Mouse (Mus musculus): ENCODE data around the gene Polk. TPM values are rescaled to one million over a fixed set of nuclear protein-coding genes. Genes with fewer than 3 reads are reported as not detected.

Polk gene
- 11.5 and 15.2 TPM in 2 replicates for total RNA-seq (2014; fragmentation: Nextera tagmentation)
- 9.9 and 13.3 TPM in 2 replicates for total RNA-seq (2017)

DNA sequence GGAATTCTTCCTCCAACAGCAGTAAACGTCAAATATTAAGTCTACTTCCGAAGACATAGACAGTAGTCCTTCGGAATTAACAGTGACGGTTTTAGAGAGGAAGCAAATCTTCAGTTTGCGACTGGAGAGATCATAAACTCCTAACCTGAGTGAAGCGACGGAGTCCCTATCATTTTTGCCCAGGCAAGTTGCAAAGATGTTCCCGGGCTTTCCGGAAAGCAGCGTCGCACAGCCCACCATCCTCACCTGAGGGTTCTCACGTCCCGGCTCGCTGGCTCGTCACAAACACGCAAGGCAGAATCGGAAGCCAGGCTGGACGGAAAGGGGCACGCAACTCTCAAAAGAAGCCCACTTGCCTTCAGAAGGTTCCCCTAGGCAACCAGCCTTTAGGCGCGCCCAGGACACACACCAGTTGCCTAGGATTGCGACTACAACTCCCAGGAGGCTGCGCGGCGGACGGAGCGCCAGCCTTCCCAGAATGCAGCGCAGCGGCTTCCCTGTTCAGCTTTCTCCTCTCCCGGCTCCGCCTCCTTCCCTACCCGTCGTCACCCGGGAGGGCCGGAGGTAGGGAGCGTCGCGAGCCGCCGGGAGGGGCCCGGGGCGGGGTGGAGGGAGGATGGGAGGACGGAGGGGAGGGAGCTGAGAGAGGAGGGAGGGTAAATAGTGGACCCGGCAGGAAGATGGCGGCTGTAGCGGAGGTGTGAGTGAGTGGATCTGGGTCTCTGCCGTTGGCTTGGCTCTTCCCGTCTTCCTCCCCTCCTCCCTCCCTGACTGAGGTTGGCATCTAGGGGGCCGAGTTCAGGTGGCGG, at the start of gene Polk, which contains the start of gene Col4a3bp:
TSS of gene Polk (minus strand) at position 499 of the 809 bp plus-strand sequence.
TSS of gene Col4a3bp (plus strand) at position 538 of the 809 bp plus-strand sequence.
- peak; percentile 92 for ATAC-seq (replicated peaks; ENCODE audit: poor library complexity, severe bottlenecking)

DNA sequence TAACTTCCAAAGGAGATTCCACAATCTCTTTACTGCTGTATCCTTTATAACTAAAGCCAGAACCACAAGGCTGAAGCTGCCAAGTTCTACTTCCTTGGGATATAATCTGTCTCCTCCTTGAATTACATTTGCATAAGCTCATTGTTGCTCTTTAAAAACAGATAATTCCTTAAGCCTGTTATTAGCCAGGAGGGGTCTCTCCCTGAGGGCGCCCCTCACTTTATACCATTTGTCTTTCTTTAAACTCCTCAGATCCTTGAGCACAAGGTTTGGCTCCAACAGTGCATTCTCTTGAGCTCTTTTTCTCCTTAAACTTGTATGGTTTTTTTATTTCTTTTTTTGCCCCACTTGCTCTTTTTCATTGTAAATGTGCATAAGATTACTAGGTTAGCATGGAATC, 46.3 kb upstream of the Polk start:
- no peak for ATAC-seq (replicated peaks; ENCODE audit: poor library complexity, severe bottlenecking)

DNA sequence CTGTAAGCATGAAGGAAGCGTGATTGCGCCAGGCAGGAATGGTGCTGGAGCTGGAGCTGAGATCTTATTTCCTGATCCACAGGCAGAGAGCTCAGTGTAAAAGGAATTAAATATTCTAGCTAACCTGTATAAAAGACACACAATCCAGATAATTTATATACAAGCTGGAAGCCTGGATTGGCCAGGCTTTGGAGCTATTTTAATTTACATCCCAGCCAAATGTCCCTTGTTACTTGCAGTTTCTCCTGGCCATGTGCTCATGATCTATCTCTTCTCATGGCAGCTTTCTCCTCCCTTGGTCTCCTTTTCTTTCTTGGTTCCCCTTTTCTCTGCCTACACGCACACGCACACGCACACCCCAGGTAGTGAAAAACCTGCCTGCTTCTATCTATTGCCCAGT, 44.2 kb upstream of the Polk start:
- no peak for ATAC-seq (replicated peaks; ENCODE audit: poor library complexity, severe bottlenecking)

DNA sequence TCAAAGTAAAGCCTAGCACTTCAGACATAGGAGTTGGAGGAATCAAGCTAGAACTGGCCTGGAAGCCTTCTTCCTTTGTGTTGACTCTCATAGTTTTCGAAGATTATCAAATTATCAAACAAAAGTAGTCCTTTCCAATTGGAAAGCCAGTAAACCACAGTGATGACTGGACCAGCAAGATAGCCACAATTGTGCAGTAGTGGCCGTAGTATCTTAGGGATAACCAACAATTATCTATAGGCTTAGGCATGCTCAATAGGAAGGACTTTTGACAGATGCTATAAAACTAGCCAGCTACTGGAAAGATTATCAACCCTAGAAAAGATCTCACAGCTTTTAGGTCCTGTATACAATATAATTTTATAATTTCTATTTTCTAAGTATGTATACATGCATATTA, 41.8 kb upstream of the Polk start:
- no peak for ATAC-seq (replicated peaks; ENCODE audit: poor library complexity, severe bottlenecking)

DNA sequence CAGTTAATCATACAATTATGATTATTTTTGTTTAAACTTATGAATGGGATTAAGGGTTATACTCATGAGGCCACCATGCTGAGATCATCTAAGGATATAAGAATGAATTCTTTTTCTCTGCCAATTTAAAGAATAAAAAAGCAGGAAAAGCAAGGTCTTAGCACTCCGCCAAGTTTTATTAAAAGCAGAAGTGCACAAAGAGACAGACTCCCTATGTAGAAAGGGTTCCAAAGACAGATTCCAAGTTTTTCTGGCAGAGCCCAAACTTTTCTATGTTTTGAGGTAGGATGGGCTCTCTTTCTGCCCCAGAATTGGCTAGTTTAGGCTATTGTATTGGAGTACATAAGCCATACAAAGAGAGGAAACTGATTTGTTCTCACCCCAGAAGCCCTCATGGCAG, 37.6 kb upstream of the Polk start:
- ATAC-seq (replicated peaks; ENCODE audit: poor library complexity, severe bottlenecking) = no peak

DNA sequence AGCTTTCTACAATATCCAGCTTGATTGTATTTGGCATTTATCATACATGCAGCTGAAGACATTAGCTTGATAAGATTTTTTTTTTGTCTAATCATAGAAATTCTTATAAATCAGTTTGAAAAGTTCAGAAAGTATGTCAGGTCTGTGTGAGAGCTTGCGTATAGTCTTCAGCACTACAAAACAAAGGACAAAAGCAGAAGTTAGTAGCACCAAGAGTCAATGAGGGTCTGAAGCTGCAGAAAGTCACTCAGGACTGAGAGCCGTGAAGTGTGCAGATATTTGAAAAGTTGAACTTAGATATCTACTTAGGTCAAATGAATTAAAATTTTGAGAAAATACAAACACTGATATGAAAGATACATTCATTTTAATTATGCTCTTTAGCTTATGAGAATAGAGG, 36.7 kb upstream of the Polk start:
- ATAC-seq (replicated peaks; ENCODE audit: poor library complexity, severe bottlenecking) = peak; percentile 52; the same call in 1 of the 2 replicates

DNA sequence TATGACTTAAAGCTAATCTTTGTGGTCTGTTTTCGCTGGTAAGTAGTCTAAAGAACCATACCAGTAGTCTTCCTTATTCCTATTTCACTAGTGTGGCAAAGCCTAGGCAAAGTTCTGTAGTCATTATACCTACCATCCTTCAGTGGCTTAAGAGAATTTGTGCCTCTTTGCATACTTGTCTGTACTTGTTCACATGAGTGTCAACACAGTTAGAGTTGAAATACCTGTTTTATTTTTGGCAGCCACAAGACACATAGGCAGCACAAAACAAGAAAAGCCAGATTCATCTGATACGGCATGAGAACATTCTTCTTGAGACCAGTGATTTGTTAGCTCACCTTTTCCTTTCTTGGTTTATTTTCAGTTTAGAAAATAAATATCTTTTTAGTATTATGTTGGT, 31.8 kb upstream of the Polk start:
- no peak for ATAC-seq (replicated peaks; ENCODE audit: poor library complexity, severe bottlenecking)

DNA sequence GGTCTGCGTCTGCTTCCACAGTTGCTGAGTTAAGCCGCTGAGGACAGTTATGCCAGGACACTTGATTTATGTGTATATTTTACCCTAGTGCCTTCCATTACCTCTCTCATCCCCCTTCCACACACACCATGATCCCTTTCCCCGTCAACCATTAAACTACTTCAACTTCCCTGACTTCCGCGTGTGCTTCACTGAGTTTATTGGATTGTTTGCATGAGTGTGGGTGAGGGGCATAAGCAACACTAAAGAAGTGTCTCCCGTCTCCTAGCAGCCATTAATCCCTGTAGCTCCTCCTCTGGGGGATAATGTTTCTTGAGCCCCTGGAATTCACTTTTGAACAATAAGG, 28.6 kb upstream of the Polk start:
- no peak for ATAC-seq (replicated peaks; ENCODE audit: poor library complexity, severe bottlenecking)

DNA sequence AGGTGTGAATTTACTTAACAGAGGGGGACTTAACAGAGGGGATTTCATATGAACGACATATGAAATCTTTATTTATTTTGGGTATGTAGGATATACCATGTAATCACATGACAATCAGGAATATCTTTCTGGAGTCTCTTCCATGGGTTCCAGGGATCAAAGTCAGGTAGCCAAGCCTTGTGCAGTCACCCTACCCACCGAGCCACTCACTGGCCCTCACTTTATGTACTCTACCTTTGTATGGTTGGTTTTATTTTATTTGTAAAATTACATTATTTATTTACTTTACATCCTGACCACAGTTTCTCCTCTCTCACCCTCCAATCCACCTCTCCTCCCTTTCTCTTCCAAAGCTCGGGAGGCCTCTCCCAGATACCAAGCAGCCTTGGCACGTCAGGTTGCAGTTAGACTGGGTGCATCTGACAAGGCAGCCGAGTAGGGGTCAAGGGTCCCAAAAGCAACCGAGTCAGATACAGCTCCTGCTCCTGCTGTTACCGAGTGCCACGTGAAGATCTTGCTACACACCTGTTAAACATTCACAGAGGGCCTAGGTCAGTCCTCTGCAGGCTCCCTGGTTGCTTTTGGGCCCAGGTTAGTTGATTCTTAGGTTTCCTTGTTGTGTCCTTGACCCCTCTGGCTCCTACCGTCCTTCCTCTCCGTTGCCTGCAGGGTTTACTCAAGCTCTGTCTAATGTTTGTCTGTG, 28.1 kb upstream of the Polk start:
- no peak for ATAC-seq (replicated peaks; ENCODE audit: poor library complexity, severe bottlenecking)

DNA sequence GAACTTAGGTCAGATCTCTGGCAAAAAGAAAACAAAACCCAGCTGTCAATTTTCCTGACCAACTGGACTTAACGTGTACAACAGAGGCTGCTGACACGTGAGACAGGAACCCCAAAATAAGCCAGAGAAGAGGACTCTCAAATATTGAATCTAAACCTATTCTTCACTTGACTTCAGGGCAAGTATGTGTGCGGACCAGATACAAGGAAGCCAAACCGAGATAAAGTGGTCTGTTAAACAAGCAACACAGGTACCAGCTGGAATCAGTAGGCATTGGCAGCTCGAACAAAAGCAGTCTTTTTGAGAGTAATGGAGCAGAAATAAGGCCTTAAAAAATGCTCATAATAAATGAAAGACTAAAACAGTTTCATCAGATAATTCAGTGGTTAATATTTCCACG, 25.6 kb upstream of the Polk start:
- no peak for ATAC-seq (replicated peaks; ENCODE audit: poor library complexity, severe bottlenecking)

DNA sequence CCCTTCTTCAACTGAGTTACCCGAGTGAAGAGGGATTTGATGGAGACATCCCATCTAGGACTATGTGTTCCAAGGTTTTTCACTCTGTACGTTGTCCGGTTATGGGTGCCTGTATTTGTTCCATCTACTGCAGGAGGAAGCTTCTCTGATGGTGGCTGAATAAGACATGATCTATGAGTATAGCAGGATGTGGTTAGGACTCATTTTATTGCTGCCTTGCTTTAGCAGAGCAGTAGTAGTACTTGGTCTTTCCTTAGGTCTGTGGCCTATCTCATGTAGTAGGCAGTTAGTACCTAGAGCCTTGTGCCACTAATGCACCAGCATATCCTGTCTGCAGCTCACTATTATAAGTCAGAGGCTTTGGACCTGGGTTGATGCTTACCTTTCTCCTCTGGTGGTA, 12.7 kb upstream of the Polk start:
- no peak for ATAC-seq (replicated peaks; ENCODE audit: poor library complexity, severe bottlenecking)

DNA sequence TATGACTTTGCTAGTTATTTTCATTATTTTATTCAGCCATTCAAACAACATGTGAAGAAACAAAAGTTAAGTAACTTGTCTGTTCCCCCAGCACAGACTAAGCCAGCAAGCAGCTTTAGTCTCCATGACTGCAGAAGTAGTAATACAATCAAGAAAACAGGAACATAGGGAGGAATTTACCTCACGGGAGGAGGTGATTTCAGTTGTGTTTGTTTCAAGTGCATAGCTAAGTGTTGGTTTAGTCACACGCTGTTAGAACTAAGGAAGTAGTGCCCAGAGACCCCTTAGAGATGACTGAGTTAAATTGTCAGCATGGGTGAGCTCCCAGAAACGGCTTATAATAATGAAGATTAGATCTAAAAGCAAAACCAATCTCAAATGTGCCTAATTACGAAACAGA, 5.6 kb upstream of the Polk start:
- ATAC-seq (replicated peaks; ENCODE audit: poor library complexity, severe bottlenecking) = peak; percentile 92

DNA sequence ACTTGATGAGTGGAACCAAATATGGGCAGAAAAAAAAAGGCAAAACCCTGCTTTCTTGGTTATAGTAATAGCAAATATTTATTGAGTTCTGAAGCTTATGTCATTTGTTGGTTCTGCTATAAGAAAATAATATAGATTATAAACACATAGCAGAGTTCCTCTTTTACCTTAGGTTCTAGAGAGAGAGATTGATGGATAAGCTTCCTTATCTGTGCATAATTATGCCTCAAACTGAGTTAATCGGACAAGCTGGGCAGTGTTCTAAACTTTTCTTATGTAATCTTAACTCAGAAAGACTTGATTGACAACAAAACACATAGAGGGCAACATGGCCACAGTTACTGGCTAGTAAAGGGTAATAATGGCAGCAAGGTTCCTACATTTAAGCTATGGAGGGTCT, 4.9 kb upstream of the Polk start:
- no peak for ATAC-seq (replicated peaks; ENCODE audit: poor library complexity, severe bottlenecking)

DNA sequence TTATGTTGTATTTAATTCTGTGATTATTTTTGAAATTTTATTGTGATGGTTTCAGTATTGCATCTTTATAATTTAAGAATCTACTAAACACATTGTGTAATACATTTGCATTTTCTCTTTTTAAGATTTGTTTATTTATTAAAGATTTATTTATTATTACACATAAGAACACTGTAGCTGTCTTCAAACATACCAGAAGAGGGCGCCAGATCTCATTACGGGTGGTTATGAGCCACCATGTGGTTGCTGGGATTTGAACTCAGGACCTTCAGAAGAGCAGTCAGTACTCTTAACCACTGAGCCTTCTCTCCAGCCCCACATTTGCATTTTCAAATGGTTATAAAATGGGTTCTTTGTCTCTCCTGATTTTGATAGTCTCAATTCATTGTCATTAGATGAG, 2.1 kb upstream of the Polk start:
- ATAC-seq (replicated peaks; ENCODE audit: poor library complexity, severe bottlenecking) = no peak

DNA sequence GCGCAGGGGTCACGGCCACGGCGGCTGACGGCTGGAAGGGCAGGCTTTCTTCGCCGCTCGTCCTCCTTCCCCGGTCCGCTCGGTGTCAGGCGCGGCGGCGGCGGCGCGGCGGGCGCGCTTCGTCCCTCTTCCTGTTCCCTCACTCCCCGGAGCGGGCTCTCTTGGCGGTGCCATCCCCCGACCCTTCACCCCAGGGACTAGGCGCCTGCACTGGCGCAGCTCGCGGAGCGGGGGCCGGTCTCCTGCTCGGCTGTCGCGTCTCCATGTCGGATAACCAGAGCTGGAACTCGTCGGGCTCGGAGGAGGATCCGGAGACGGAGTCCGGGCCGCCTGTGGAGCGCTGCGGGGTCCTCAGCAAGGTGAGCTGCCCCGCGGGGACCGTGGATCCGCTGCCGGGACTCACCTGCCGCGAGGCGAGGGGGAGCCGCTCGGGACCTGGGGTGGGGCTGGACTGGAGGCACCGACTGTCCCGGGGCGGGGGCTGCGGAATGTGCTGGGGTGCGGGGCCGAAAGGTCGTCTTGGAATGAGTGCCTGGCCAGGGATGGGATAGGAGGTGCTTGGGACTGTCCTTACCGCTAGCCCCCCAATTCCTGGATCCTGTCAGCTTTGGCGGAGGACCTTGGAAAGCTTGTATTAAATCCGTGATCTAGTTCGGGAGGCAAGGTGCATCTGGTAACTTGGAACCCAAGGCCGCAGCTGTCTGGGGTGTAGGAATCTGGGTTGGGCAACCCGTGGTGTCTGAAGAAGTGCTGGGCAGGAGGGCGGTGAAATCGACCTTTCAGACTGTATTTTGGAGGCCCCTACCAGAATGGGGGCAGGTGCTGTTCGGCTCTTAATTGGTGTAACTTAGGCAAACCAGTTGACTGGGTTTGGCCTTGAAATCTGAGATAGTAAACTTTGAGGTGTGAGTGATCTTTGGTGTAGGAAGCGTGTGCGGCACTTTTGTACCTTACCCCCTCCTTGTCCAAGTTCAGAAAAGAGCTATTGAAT, 817 bp upstream of the Polk start:
- peak; percentile 28 for ATAC-seq (replicated peaks; ENCODE audit: poor library complexity, severe bottlenecking)

DNA sequence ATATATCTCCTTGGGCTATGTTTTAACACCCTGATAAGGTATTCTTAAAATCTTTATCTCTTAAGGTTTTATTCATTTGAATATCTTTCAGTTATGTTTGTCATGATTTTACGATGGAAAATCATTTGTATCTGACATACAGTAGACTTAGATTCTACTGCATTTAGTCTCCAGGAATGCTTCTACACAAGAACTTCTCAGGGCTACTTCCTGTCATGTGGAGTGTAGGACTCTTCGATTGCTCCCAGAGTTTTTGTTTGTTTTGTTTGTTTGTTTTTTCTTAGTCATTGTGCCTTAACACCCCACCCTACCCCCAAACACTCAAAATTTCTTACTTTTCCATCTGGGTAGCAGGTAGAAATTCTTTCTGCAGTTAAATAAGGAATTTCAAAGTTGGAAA, 998 bp downstream of the Polk start:
- no peak for ATAC-seq (replicated peaks; ENCODE audit: poor library complexity, severe bottlenecking)

DNA sequence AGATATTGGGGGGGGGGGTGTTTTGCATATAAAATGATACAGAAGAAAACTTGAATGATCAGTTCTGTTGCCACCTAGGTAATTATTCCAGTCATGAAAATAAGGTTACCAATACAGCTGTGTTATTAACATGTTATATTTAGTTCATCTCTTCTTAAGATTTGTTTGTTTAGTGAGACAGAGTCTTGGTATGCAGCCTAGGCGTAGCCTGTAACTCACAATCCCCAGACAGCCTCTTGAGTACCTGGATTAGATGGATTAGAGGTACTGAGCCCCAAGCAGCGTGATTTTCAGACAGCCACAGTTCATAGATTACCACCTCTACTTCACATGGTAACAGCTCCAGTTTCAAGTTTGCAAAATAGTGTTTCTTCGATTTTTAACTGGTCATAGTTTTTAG, 4.3 kb downstream of the Polk start:
- ATAC-seq (replicated peaks; ENCODE audit: poor library complexity, severe bottlenecking) = no peak

DNA sequence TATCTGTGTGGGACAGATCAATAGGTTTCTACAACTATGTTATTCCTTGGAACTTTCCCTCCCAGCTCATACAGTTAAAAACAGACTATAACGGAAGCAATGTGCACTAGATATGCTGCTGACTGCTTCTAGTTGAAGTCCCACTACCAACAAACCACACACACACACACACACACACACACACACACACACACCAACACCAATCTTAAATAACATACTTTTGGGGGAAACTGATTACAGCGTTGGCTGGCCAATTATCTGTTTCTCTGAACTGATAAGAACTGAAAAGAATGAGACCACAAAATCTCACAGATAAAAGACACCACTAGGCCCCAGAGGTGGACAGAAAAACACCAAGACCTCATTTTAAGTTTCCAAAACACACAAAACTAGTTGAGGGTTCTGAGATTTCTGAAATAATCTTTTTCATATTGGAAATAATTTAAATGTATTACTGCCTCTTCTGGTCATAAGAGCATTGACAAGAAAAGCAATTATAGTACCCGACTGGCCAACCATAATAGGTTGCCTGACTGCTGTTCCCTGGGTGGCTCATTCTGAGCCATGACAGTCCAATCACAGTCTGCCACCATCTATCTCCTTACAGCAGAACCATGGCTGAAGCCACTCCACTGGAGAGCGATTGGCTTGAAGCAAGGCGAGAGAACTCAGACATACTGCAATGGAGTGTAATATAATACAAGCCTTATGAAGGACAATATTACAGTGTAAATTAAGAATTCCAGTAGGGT, 5.4 kb downstream of the Polk start:
- no peak for ATAC-seq (replicated peaks; ENCODE audit: poor library complexity, severe bottlenecking)

DNA sequence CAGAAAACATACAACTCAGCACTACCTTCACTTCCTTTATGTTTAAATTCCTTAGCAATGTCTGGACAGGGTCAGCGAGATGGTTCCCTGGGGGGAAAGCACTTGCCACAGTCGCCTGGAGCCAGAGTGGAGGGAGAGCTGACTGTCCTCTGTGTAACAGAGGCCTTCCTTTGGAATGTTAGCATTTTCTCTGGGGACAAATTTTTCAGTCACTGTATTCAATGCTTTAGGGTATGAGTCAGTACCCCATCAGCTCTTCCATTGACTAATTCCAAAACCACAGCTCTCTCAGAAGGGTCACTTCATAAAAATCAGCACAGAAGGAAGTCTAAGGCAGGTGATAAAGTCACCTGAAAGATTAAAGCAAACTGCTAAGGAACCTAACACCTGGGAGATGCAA, 8.6 kb downstream of the Polk start:
- ATAC-seq (replicated peaks; ENCODE audit: poor library complexity, severe bottlenecking) = no peak

DNA sequence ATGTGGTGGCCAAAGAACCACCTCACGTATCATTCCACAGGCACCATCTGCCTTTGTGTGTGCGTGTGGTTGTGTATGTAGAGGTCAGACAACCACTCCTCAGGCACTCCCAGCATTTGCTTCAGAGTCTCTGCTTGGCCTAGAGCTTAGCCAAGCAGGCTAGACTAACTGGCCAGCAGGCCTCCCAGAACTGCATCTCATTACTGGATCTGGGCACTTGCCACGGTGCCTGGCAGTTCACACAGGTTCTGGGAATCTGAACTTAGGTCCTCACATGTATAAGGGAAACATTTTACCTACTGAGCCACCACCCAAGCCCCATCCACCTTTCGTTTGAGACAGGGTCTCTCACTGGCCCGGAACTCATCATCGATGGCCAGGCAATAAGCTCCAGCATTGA, 10.2 kb downstream of the Polk start:
- no peak for ATAC-seq (replicated peaks; ENCODE audit: poor library complexity, severe bottlenecking)

Measured in granulocyte monocyte progenitor cell, adult 5-6 weeks (primary cell).